Mouse (Mus musculus) forebrain, embryonic 11.5 days (tissue): Measurements from ENCODE around the gene Cib3. TPM values are rescaled to one million over a fixed set of nuclear protein-coding genes. Genes with fewer than 3 reads are reported as not detected.

ENCODE experiments used
- ATAC-seq: fragments of 200-750 bp; cut with Nextera tagmentation; replicated peaks from 2 replicates; pipeline ENCODE4 v1.8.0; 2017; ENCODE audit warnings: moderate TSS enrichment; ENCODE audit not compliant: low FRiP score
- DNase-seq: peaks from one replicate; pipeline ENCODE4 v3.0.0-alpha.2; 2017; ENCODE audit warnings: low spot score
- H3K27ac ChIP-seq: fragments of 300-500 bp; sonication (generic); 2 replicates; pipeline ENCODE4 v1.5.1; 2014; ENCODE audit warnings: low read depth, low read length
- H3K27me3 ChIP-seq: fragments of 300-500 bp; sonication (generic); 2 replicates; pipeline ENCODE4 v1.6.1; 2014; ENCODE audit warnings: mild to moderate bottlenecking, low read length, mixed read lengths; ENCODE audit not compliant: control insufficient read depth, insufficient read depth
- H3K36me3 ChIP-seq: fragments of 300-500 bp; sonication (generic); 2 replicates; pipeline ENCODE4 v1.6.1; 2014; ENCODE audit warnings: mild to moderate bottlenecking, low read length, moderate library complexity, mixed read lengths; ENCODE audit not compliant: control insufficient read depth, insufficient read depth
- H3K4me1 ChIP-seq: fragments of 300-500 bp; sonication (generic); replicated peaks from 2 replicates; pipeline ENCODE4 v1.6.1; 2014; ENCODE audit warnings: low read length, mixed read lengths; ENCODE audit not compliant: control insufficient read depth, insufficient read depth
- H3K4me2 ChIP-seq: fragments of 300-500 bp; sonication (generic); 2 replicates; pipeline ENCODE4 v1.6.1; 2014; ENCODE audit warnings: low read depth, mild to moderate bottlenecking, low read length, moderate library complexity, mixed read lengths; ENCODE audit not compliant: severe bottlenecking
- H3K4me3 ChIP-seq: fragments of 300-500 bp; sonication (generic); 2 replicates; pipeline ENCODE4 v1.5.1; 2014; ENCODE audit warnings: low read depth, low read length
- H3K9ac ChIP-seq: fragments of 300-500 bp; sonication (generic); 2 replicates; pipeline ENCODE4 v1.6.1; 2014; ENCODE audit warnings: low read length
- H3K9me3 ChIP-seq: fragments of 300-500 bp; sonication (generic); 2 replicates; pipeline ENCODE4 v1.6.1; 2016; ENCODE audit warnings: low read length, mixed read lengths; ENCODE audit not compliant: control insufficient read depth
- WGBS: fragments of 180-500 bp; shearing (Covaris S2); extraction: QIAGEN DNeasy Blood & Tissue Kit; methylation state at CpG from one replicate; pipeline ENCODE4 v1.1.7; 2014; 5-methylcytosine and 5-hydroxymethylcytosine counted together
- polyA plus RNA-seq: library from polyadenylated mRNA; unstranded; fragments of >200 nt; fragmentation: Nextera tagmentation; extraction: Ambion mirVana; gene quantifications from 2 replicates; pipeline ENCODE4 v1.2.1, GENCODE M21; 2014

Cib3 gene
- polyA plus RNA-seq, 1 experiment from 2014 or later = not detected

DNA sequence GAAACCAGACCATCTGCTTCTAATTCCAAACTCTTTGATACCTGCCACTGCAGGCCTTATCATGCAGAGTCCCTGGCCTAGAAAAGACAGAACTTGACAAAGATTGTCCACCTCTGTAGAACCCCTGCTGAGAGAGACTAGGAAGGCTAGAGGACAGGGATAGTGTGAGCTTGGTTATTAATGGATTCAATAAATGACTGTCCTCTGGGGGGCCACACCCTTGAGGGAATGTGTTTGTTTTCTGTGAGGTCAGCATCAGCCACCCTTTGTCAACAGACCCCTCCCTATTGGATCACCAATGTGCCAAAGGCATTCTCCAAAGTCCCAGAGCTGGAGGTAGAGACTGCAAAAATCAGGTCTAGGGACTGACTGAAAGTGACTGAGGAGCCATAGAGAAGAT lies 20.6 kb downstream of the Cib3 start:
- Histone ChIP-seq H3K27me3 (no peaks in the 10 kb centered on the region), H3K4me2 (no peak overlapping the region), H3K9ac (no peak overlapping the region), H3K36me3 (no peaks in the 10 kb centered on the region), H3K9me3 (no peaks in the 10 kb centered on the region), H3K4me3 (no peak overlapping the region), H3K27ac (no peak overlapping the region), H3K4me1 (no peaks in the 10 kb centered on the region)
- DNase-seq = no peak
- ATAC-seq = no peak

DNA sequence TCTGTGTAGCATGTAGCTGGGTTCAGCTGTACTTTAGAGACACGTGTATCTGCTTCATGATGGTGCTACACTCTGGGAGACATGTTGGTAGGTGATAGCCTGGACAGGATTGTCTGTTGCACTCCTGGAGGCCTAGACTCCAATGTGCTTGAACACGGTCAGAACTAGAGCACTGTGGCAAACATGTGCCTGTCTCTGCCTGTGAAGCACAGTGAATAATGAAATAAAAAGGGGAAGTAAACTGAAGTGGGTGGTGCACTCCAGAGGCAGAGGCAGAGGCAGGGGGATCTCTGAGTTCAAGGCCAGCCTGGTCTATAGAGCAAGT lies 22.5 kb downstream of the Cib3 start:
- WGBS = 88% methylated on average over 2 of the region's 2 CpGs
- no peak overlapping the region for H3K9ac ChIP-seq
- H3K27me3 ChIP-seq = no peaks in the 10 kb centered on the region

DNA sequence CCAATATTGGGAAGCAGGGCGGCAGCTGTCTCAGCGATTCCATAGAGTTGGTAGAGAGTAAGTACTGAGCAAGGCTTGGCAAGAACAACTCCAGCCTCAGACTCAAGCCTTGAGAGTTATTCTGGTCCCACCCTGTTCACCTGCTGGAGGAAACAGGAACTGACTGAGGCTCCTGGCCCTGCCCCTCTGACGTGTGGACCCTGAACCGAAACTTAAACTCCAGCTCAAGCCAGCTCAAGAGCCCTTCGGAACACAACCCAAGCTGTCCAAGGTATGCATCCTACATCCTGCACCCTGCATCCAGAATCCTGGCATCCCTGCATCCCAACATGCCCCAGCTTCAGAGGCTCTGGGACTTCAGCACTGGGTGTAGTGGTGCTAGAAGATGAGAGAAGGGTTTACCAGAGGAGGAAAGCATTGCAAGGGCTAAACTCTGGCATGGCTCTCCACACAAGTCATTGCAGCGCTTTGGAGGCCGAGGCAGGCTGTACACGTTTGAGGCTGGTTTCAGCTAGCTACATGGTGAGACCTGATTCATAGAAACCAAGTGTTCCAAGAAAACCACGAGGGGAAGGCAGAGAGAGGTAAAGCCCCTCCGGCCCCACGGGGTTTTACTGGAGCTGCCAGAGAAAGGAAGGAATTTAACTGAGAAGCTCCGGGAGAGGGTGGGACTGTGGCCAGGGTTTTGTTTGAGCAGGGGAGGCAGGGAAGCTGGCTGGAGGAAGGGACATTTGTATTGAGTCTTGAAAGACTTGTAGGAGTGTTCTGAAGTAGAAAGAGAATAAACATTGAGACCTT lies 23.0 kb downstream of the Cib3 start, which contains the start of gene Hsh2d:
Gene Hsh2d, plus strand, starts transcription at position 222 of the 798 bp plus-strand sequence.
- Histone ChIP-seq H3K4me2 (no peak within 1 kb of the TSS), H3K9me3 (no peaks in the 10 kb centered on the region), H3K4me1 (no peaks in the 10 kb centered on the region), H3K27me3 (no peaks in the 10 kb centered on the region), H3K27ac (no peak within 1 kb of the TSS), H3K4me3 (no peak within 1 kb of the TSS), H3K9ac (no peak within 1 kb of the TSS), H3K36me3 (no peaks in the 10 kb centered on the region)
- no peak for ATAC-seq
- 74% methylated on average over 12 of the region's 12 CpGs for WGBS
- DNase-seq = no peak

More for the DNA sequence above, 22.5 kb downstream of the Cib3 start:
- Histone ChIP-seq H3K4me2 (no peak overlapping the region), H3K27ac (no peak overlapping the region), H3K36me3 (no peaks in the 10 kb centered on the region), H3K4me3 (no peak overlapping the region), H3K9me3 (no peaks in the 10 kb centered on the region), H3K4me1 (no peaks in the 10 kb centered on the region)
- ATAC-seq (no peak), DNase-seq (no peak)

DNA sequence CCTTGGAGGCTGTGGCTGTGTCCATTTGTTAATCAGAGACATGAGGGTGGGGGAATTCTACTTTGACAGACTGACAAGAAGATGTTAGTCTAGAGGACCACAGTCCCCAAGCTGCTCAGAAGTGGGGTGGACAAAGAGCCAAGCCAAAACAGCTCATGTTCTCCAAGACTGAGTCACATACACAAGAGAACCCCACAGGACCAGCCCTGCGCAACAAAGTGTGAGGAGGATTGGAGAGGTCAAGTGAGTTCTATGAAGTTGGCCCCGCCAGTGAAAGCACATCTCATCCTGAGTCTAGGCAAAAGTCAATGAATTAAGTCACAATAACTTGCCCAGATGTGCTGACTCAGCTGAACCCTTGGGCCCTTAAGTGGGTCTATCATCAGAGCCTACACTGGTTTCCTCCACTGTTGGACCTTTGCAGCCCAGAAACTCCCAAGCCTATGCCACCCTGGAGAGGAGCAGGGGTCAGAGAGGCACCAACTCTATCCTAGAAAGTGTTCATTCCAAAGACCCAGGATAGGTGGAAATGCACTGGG lies 24.8 kb downstream of the Cib3 start:
- no peaks in the 10 kb centered on the region for H3K9me3 ChIP-seq
- H3K36me3 ChIP-seq = no peaks in the 10 kb centered on the region
- WGBS = 77% methylated on average over 2 of the region's 2 CpGs
- no peak overlapping the region for H3K9ac ChIP-seq
- DNase-seq = no peak
- no peaks in the 10 kb centered on the region for H3K4me1 ChIP-seq
- H3K27ac ChIP-seq = no peak overlapping the region
- H3K27me3 ChIP-seq = no peaks in the 10 kb centered on the region
- H3K4me2 ChIP-seq = no peak overlapping the region
- no peak overlapping the region for H3K4me3 ChIP-seq
- no peak for ATAC-seq

DNA sequence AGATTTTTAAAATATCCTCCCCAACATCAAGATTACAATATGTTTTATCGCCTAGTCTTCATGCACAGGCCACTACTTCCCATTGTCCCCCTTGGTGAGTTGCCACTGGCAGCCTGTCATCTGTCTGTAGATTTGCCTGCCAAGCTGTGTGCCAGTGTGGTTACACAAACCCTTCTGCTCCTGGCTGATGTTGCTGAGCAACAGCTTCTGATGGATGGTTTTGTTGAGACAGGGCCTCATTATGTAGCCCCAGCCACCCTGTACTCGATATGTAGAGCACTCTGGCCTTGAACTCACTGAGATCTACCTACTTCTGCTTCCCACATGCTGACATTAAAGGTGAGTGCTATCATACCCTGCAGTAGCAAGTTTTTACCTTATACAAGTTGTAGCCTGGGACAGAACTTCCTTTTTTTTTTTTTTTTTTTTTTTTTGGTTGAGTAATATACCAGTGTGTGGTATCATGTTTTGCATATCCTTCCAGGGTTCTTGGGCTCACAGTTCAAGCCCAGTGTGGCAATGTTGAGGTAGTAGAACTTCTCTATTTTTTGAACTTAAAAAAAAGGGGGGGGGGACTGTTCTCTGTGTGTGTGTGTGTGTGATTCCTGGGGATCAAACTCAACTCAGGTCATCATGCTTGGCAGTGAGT lies 29.0 kb downstream of the Cib3 start:
- WGBS = 90% methylated on average over 2 of the region's 2 CpGs
- no peak for DNase-seq
- H3K9ac ChIP-seq = no peak overlapping the region
- no peaks in the 10 kb centered on the region for H3K4me1 ChIP-seq
- no peak for ATAC-seq
- H3K27me3 ChIP-seq = no peaks in the 10 kb centered on the region
- no peak overlapping the region for H3K4me3 ChIP-seq
- no peak overlapping the region for H3K27ac ChIP-seq
- no peaks in the 10 kb centered on the region for H3K9me3 ChIP-seq
- no peak overlapping the region for H3K4me2 ChIP-seq
- no peaks in the 10 kb centered on the region; the same call in 1 of the 2 replicates for H3K36me3 ChIP-seq

DNA sequence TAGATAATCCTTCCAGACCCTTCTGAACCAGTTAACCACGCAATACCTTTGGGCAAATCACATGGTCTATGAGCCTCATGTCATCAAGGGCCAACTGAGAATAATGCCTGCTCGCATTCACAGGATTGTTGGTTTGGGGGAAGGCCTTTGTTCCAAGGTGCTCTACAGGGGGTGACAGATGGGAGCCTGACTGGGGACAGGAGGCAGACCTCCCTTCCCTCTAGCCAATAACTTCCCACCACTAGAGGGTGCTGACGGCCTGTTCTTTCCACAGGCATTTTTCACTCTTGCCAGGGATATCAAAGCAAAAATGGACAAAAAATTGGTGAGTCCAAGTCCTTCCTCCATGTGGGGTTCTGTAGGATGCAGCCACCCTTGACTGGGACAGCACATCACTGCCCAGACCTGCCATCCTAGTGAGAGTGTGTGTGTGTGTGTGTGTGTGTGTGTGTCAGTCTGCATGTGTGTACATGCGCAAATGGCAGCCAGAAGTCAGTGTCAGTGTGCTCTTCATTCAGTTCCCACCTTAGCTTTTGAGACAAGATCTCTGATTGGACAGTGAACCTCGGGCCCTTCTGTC lies 35.2 kb downstream of the Cib3 start:
- DNase-seq (peak; percentile 71), ATAC-seq (peak; percentile 62)
- H3K9me3 ChIP-seq = no peaks in the 10 kb centered on the region
- no peak overlapping the region for H3K9ac ChIP-seq
- no peaks in the 10 kb centered on the region for H3K27me3 ChIP-seq
- H3K36me3 ChIP-seq = no peaks in the 10 kb centered on the region; the same call in 1 of the 2 replicates
- H3K4me2 ChIP-seq = no peak overlapping the region
- 68% methylated on average over 5 of the region's 5 CpGs for whole genome bisulfite sequencing
- no peak overlapping the region for H3K4me3 ChIP-seq
- no peaks in the 10 kb centered on the region for H3K4me1 ChIP-seq
- H3K27ac ChIP-seq = no peak overlapping the region

DNA sequence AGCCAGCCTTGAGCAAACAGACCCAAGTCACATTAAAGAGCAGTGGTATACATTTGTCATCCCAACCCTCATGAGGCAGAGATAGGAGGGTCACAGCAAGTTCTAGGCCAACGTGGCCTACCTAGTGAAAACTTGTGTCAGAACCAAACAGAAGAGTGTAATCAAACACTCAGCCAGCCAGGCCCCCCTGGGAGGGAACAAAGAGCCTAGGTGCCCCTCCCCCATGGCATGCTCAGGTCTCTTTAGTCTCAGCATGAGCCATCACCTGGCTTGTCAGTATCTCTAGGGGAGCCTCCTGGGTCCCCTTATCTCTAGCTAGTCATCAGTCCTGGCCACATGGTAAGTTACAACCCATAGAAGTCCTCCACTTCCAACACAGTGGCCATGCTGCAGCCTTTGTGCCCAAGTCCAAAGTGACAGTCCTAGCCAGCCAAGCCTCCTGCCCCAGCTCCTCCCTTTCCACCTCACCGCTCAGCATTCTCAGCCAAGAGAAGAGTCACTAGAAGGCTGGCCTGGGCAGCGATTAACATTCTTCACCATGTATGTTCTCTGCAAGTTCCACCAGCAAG lies 42.9 kb downstream of the Cib3 start:
- Histone ChIP-seq H3K4me1 (no peaks in the 10 kb centered on the region), H3K4me2 (no peak overlapping the region), H3K27me3 (no peaks in the 10 kb centered on the region), H3K4me3 (no peak overlapping the region), H3K9me3 (no peaks in the 10 kb centered on the region), H3K36me3 (peaks cover 12% of the 10 kb centered on the region; the same call in 1 of the 2 replicates), H3K27ac (no peak overlapping the region), H3K9ac (no peak overlapping the region)
- ATAC-seq (no peak), DNase-seq (no peak)
- WGBS = 85% methylated on average over 3 of the region's 3 CpGs

DNA sequence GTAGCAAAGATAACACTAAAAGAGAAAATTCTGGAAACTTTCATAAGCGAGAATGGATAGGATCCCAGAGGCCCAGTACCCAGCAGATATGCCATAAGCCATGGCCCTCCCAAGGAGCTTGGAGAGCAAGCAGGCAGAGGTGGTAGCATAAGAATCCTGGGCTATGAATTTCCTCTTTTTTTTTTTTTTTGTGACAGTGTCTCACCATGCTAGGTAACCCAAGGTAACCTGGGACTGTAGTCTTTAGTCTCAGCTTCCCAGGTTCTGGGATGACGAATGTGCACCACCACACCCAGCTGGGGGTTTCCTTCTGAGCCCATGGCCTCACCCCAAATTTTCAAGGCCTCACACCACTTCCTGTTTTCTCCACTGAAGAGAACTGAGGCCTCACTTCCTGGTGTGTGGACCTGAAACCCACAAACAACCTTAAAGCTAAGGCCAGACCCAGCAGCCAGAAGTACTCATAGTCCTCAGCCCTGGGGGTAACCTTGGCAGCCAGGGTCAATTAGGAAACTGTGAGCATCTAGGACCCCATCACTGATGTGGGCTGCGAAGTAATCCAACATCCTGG lies 43.5 kb downstream of the Cib3 start:
- Histone ChIP-seq H3K9ac (no peak overlapping the region), H3K4me3 (no peak overlapping the region), H3K4me1 (no peaks in the 10 kb centered on the region), H3K27me3 (no peaks in the 10 kb centered on the region), H3K4me2 (no peak overlapping the region), H3K36me3 (peaks cover 12% of the 10 kb centered on the region; the same call in 1 of the 2 replicates), H3K9me3 (no peaks in the 10 kb centered on the region), H3K27ac (no peak overlapping the region)
- ATAC-seq = no peak
- no peak for DNase-seq
- 86% methylated on average over 3 of the region's 3 CpGs for WGBS
